Mouse (Mus musculus) liver, embryonic 11.5 days (tissue): ENCODE measurements around the gene Rcan3. TPM values are rescaled to one million over a fixed set of nuclear protein-coding genes. Genes with fewer than 3 reads are reported as not detected.

Experiments
- ATAC-seq: fragments of 200-750 bp; cut with Nextera tagmentation; replicated peaks from 2 replicates; pipeline ENCODE4 v1.8.0; 2017; ENCODE audit warnings: moderate number of reproducible peaks, mild to moderate bottlenecking, moderate TSS enrichment, moderate library complexity; ENCODE audit not compliant: low FRiP score
- DNase-seq: peaks from one replicate; pipeline ENCODE4 v3.0.0-alpha.2; 2017; ENCODE audit warnings: low spot score
- H3K27ac ChIP-seq: fragments of 300-500 bp; sonication (generic); 2 replicates; pipeline ENCODE4 v1.5.1; 2014; ENCODE audit warnings: mild to moderate bottlenecking, low read depth, low read length, control low read depth
- H3K27me3 ChIP-seq: fragments of 300-500 bp; sonication (generic); replicated peaks from 2 replicates; pipeline ENCODE4 v1.6.1; 2014; ENCODE audit warnings: low read length, mixed read lengths; ENCODE audit not compliant: control insufficient read depth, insufficient read depth
- H3K36me3 ChIP-seq: fragments of 300-500 bp; sonication (generic); 2 replicates; pipeline ENCODE4 v1.6.1; 2014; ENCODE audit warnings: mild to moderate bottlenecking, low read length, moderate library complexity, mixed read lengths; ENCODE audit not compliant: control insufficient read depth, insufficient read depth
- H3K4me1 ChIP-seq: fragments of 300-500 bp; sonication (generic); replicated peaks from 2 replicates; pipeline ENCODE4 v1.6.1; 2014; ENCODE audit warnings: low read length, mixed read lengths; ENCODE audit not compliant: control insufficient read depth, insufficient read depth
- H3K4me2 ChIP-seq: fragments of 300-500 bp; sonication (generic); 2 replicates; pipeline ENCODE4 v1.6.1; 2014; ENCODE audit warnings: mild to moderate bottlenecking, control low read depth, moderate library complexity
- H3K4me3 ChIP-seq: fragments of 300-500 bp; sonication (generic); 2 replicates; pipeline ENCODE4 v1.5.1; 2014; ENCODE audit warnings: low read depth, low read length, control low read depth
- H3K9ac ChIP-seq: fragments of 300-500 bp; sonication (generic); 2 replicates; pipeline ENCODE4 v1.6.1; 2014; ENCODE audit warnings: low read depth, low read length, control low read depth
- H3K9me3 ChIP-seq: fragments of 300-500 bp; sonication (generic); 2 replicates; pipeline ENCODE4 v1.6.1; 2016; ENCODE audit warnings: low read length, inconsistent platforms, mixed read lengths; ENCODE audit not compliant: control insufficient read depth
- WGBS: fragments of 180-500 bp; shearing (Covaris S2); extraction: QIAGEN DNeasy Blood & Tissue Kit; methylation state at CpG from one replicate; pipeline ENCODE4 v1.1.7; 2014; 5-methylcytosine and 5-hydroxymethylcytosine counted together
- polyA plus RNA-seq: library from polyadenylated mRNA; unstranded; fragments of >200 nt; fragmentation: Nextera tagmentation; extraction: Ambion mirVana; gene quantifications from 2 replicates; pipeline ENCODE4 v1.2.1, GENCODE M21; 2014

Rcan3 gene
- polyA plus RNA-seq, 1 experiment from 2014 or later: 9.2 TPM

DNA sequence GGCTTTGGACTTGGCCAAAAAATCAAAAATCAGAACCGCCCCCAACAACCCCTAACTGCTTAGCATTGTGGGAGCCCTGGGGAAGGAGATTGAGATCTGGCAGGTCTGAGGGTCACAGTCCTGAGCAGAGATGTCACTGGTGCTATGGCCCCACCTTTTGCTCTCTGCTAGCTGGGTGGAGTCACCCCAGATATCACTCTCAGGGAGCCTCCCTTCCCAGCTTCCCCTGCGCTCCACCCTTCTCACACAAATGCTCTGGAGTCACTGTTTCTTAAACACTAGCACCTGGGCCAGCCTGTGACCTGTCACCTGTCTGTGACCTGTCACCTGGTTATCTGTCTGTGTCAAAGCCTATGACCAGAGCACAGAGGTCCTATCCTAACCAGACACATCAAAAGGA lies 28.7 kb downstream of the Rcan3 start:
- Histone ChIP-seq H3K9me3 (no peaks in the 10 kb centered on the region), H3K4me1 (peaks cover 14% of the 10 kb centered on the region), H3K4me3 (no peak overlapping the region), H3K27me3 (no peaks in the 10 kb centered on the region), H3K27ac (no peak overlapping the region; the same call in 1 of the 2 replicates), H3K36me3 (no peaks in the 10 kb centered on the region), H3K9ac (no peak overlapping the region), H3K4me2 (no peak overlapping the region)
- 56% methylated on average over 2 of the region's 2 CpGs for WGBS
- ATAC-seq (peak; percentile 87), DNase-seq (no peak)

- Histone ChIP-seq H3K9me3 (no peaks in the 10 kb centered on the region), H3K36me3 (no peaks in the 10 kb centered on the region), H3K4me1 (peaks cover 14% of the 10 kb centered on the region), H3K27me3 (peaks cover 6% of the 10 kb centered on the region), H3K4me2 (no peak overlapping the region), H3K9ac (no peak overlapping the region), H3K27ac (no peak overlapping the region), H3K4me3 (no peak overlapping the region)
- WGBS: 82% methylated on average over 10 of the region's 10 CpGs
- no peak for DNase-seq
- no peak for ATAC-seq
These were observed 29.6 kb downstream of the Rcan3 start for GRCm38 (mm10) chr4:135404048-135404447.

- Histone ChIP-seq H3K4me3 (no peak overlapping the region), H3K4me1 (peaks cover 25% of the 10 kb centered on the region), H3K9ac (no peak overlapping the region), H3K27me3 (peaks cover 28% of the 10 kb centered on the region), H3K9me3 (no peaks in the 10 kb centered on the region), H3K36me3 (no peaks in the 10 kb centered on the region), H3K4me2 (no peak overlapping the region), H3K27ac (no peak overlapping the region)
- no peak for ATAC-seq
- DNase-seq: no peak
- WGBS: 48% methylated on average over 7 of the region's 7 CpGs
These were observed 31.8 kb downstream of the Rcan3 start for GRCm38 (mm10) chr4:135401881-135402280.

- no peak for ATAC-seq
- Histone ChIP-seq H3K36me3 (no peaks in the 10 kb centered on the region), H3K27ac (no peak within 1 kb of the TSS), H3K27me3 (peaks cover 43% of the 10 kb centered on the region), H3K4me2 (peak within 1 kb of the TSS; percentile 81), H3K4me1 (peaks cover 11% of the 10 kb centered on the region), H3K4me3 (peak within 1 kb of the TSS; percentile 46), H3K9me3 (no peaks in the 10 kb centered on the region), H3K9ac (0 out of 2 replicates have a peak within 1 kb of the TSS, but pooled peaks have one; percentile 20)
- no peak for DNase-seq
- WGBS: 2% methylated on average over 29 of the region's 29 CpGs
These were observed 35.7 kb downstream of the Rcan3 start, which contains the start of gene Ncmap for GRCm38 (mm10) chr4:135397991-135398390. Ncmap (minus strand) TSS chr4:135398227.

- H3K36me3 ChIP-seq: no peaks in the 10 kb centered on the region
- H3K9ac ChIP-seq: no peak overlapping the region
- DNase-seq: no peak
- peak overlapping the region; percentile 46 for H3K4me3 ChIP-seq
- peaks cover 11% of the 10 kb centered on the region for H3K4me1 ChIP-seq
- WGBS: 6% methylated on average over 16 of the region's 16 CpGs
- H3K9me3 ChIP-seq: no peaks in the 10 kb centered on the region
- ATAC-seq: no peak
- no peak overlapping the region for H3K27ac ChIP-seq
- H3K27me3 ChIP-seq: peaks cover 43% of the 10 kb centered on the region
- H3K4me2 ChIP-seq: peak overlapping the region; percentile 81
These were observed 36.1 kb downstream of the Rcan3 start for GRCm38 (mm10) chr4:135397551-135397950.

GRCm38 (mm10) chr4:135396303-135396702 lies 37.4 kb downstream of the Rcan3 start:
- Histone ChIP-seq H3K4me3 (no peak overlapping the region), H3K9ac (no peak overlapping the region), H3K27ac (no peak overlapping the region), H3K4me2 (no peak overlapping the region), H3K36me3 (no peaks in the 10 kb centered on the region), H3K4me1 (peaks cover 11% of the 10 kb centered on the region), H3K27me3 (peaks cover 43% of the 10 kb centered on the region), H3K9me3 (no peaks in the 10 kb centered on the region)
- WGBS: 89% methylated on average over 5 of the region's 5 CpGs
- no peak for ATAC-seq
- no peak for DNase-seq

GRCm38 (mm10) chr4:135395375-135395774 lies 38.3 kb downstream of the Rcan3 start:
- peaks cover 11% of the 10 kb centered on the region for H3K4me1 ChIP-seq
- no peak overlapping the region for H3K4me2 ChIP-seq
- H3K4me3 ChIP-seq: no peak overlapping the region
- H3K9me3 ChIP-seq: no peaks in the 10 kb centered on the region
- WGBS: 81% methylated on average over 4 of the region's 4 CpGs
- ATAC-seq: no peak
- H3K36me3 ChIP-seq: no peaks in the 10 kb centered on the region
- no peak overlapping the region for H3K27ac ChIP-seq
- peaks cover 43% of the 10 kb centered on the region for H3K27me3 ChIP-seq
- no peak overlapping the region for H3K9ac ChIP-seq
- DNase-seq: no peak

DNA sequence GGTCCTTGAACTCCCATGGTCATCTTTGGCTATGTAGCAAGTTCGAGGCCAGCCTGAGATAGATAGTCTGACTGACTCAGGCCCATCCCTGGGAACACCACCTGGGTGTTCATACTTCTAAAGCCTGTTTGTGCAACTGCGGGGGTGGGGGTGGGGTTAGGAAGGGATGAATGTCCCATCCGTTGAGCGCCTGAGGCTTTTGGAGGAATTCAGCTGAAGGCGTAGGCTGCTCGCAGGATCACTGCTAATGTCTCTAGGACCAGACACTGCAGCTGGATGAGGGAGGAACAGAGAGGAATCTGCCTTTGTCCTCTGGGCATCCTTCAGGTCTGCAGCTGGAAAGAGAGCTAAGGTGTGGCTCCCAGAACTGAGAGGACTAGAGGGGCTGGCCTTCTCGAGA lies 39.0 kb downstream of the Rcan3 start:
- no peak overlapping the region for H3K9ac ChIP-seq
- H3K36me3 ChIP-seq: no peaks in the 10 kb centered on the region
- ATAC-seq (no peak), DNase-seq (no peak)
- peaks cover 42% of the 10 kb centered on the region for H3K27me3 ChIP-seq
- no peak overlapping the region for H3K4me2 ChIP-seq
- H3K4me1 ChIP-seq: peaks cover 11% of the 10 kb centered on the region
- no peak overlapping the region for H3K4me3 ChIP-seq
- no peaks in the 10 kb centered on the region for H3K9me3 ChIP-seq
- WGBS: 85% methylated on average over 7 of the region's 7 CpGs
- no peak overlapping the region for H3K27ac ChIP-seq

DNA sequence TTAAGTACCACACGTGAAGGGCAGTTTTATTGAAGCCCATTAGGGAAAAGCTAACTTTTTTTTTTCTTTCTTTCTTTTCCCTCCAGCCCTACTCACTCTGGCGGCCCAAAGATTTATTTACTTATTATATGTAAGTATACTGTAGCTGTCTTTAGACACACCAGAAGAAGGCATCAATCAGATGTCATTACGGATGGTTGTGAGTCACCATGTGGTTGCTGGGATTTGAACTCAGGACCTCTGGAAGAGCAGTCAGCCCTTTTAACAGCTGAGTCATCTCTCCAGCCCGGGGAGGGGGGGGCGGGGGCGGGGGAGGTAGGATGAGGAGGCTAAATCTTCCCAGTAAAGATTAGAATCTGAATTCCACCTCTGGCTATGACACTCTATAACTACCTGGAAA lies 40.3 kb downstream of the Rcan3 start:
- WGBS: 70% methylated on average over 6 of the region's 6 CpGs
- Histone ChIP-seq H3K9me3 (no peaks in the 10 kb centered on the region), H3K27me3 (peaks cover 29% of the 10 kb centered on the region), H3K36me3 (no peaks in the 10 kb centered on the region), H3K27ac (no peak overlapping the region), H3K4me2 (no peak overlapping the region), H3K4me1 (peaks cover 10% of the 10 kb centered on the region), H3K9ac (no peak overlapping the region), H3K4me3 (no peak overlapping the region)
- DNase-seq (no peak), ATAC-seq (no peak)
